Mouse (Mus musculus): ENCODE measurements around the gene Sctr.

GRCm38 (mm10) chr1:120094920-120095319 is 88.2 kb downstream of the Sctr start:
- no peak for TF ChIP-seq CTCF (IDR thresholded peaks at IDR 0.05; ENCODE audit: low read depth, low read length)
- TF ChIP-seq POLR2A (IDR thresholded peaks at IDR 0.05; ENCODE audit: extremely low read depth, insufficient read depth, low read length) = no peak
